Mouse (Mus musculus) spleen, adult 12 weeks (tissue): ENCODE results near the gene B3galnt2.
"Not testable (repeated sequence)": the region's sequence is repeated elsewhere in the genome, so short reads cannot be mapped to it uniquely, and the experiment has no call there.

Experiments used
- DNase-seq: peaks from one replicate; pipeline ENCODE4 v3.0.0; 2022; ENCODE audit warnings: low spot score

The B3galnt2 gene

GRCm38 (mm10) chr13:13953874-13954832 lies at the start of gene B3galnt2:
Gene B3galnt2, plus strand, starts transcription at chr13:13954469.
- DNase-seq = peak; percentile 93

GRCm38 (mm10) chr13:13911341-13911740 lies 42.9 kb upstream of the B3galnt2 start:
- no peak for DNase-seq

GRCm38 (mm10) chr13:13919396-13919795 lies 34.9 kb upstream of the B3galnt2 start:
- DNase-seq = no peak

GRCm38 (mm10) chr13:13922526-13922925 lies 31.7 kb upstream of the B3galnt2 start:
- no peak for DNase-seq

GRCm38 (mm10) chr13:13929982-13930381 lies 24.3 kb upstream of the B3galnt2 start:
- no peak for DNase-seq

- no peak for DNase-seq
Observed at GRCm38 (mm10) chr13:13954931-13955330, 662 bp downstream of the B3galnt2 start.

GRCm38 (mm10) chr13:13956686-13957085 lies 2.4 kb downstream of the B3galnt2 start:
- DNase-seq = no peak

GRCm38 (mm10) chr13:13960211-13960610 lies 5.9 kb downstream of the B3galnt2 start:
- no peak for DNase-seq

- DNase-seq = no peak
Observed at GRCm38 (mm10) chr13:13961046-13961445, 6.8 kb downstream of the B3galnt2 start.

GRCm38 (mm10) chr13:13965388-13965964 lies 11.2 kb downstream of the B3galnt2 start:
- no peak for DNase-seq

GRCm38 (mm10) chr13:13966172-13966571 lies 11.9 kb downstream of the B3galnt2 start:
- no peak for DNase-seq

- peak; percentile 8 for DNase-seq
Observed at GRCm38 (mm10) chr13:13968629-13969111, 14.4 kb downstream of the B3galnt2 start.

- DNase-seq = no peak
Observed at GRCm38 (mm10) chr13:13969796-13970195, 15.5 kb downstream of the B3galnt2 start.

- DNase-seq = not testable (repeated sequence)
Observed at GRCm38 (mm10) chr13:13981842-13982241, 27.6 kb downstream of the B3galnt2 start.

GRCm38 (mm10) chr13:13983523-13983922 lies 29.3 kb downstream of the B3galnt2 start:
- DNase-seq = no peak

- no peak for DNase-seq
Observed at GRCm38 (mm10) chr13:13989135-13989534, 34.9 kb downstream of the B3galnt2 start.

GRCm38 (mm10) chr13:13990391-13990790 lies 36.1 kb downstream of the B3galnt2 start:
- no peak for DNase-seq

GRCm38 (mm10) chr13:13993041-13993440 lies 38.8 kb downstream of the B3galnt2 start:
- DNase-seq = no peak

- DNase-seq = no peak
Observed at GRCm38 (mm10) chr13:13995046-13995445, 40.8 kb downstream of the B3galnt2 start.

- no peak for DNase-seq
Observed at GRCm38 (mm10) chr13:13997476-13997875, 43.2 kb downstream of the B3galnt2 start.

GRCm38 (mm10) chr13:14002706-14003105 lies 48.4 kb downstream of the B3galnt2 start:
- DNase-seq = no peak

- DNase-seq = no peak
Observed at GRCm38 (mm10) chr13:14004086-14004485, 49.8 kb downstream of the B3galnt2 start.

GRCm38 (mm10) chr13:14004999-14005398 lies 50.7 kb downstream of the B3galnt2 start:
- DNase-seq = no peak
